Mouse (Mus musculus) thymus, postnatal 0 days (tissue): ENCODE data around the gene Clmp. TPM values are rescaled to one million over a fixed set of nuclear protein-coding genes. Genes with fewer than 3 reads are reported as not detected.
A peak's percentile ranks its signal among the peaks of the same experiment; 100 is the strongest.
"Not testable (repeated sequence)": the region's sequence is repeated elsewhere in the genome, so short reads cannot be mapped to it uniquely, and the experiment has no call there.

Experiments used
- DNase-seq: peaks from one replicate; pipeline ENCODE4 v3.0.0-alpha.2; 2015; ENCODE audit warnings: low spot score
- polyA plus RNA-seq: library from polyadenylated mRNA; unstranded; fragments of >200 nt; fragmentation: Nextera tagmentation; extraction: Ambion mirVana; gene quantifications from 2 replicates; pipeline ENCODE4 v1.2.1, GENCODE M21; 2015

The Clmp gene
- polyA plus RNA-seq, 1 experiment from 2014 or later = 0.74 TPM

DNA sequence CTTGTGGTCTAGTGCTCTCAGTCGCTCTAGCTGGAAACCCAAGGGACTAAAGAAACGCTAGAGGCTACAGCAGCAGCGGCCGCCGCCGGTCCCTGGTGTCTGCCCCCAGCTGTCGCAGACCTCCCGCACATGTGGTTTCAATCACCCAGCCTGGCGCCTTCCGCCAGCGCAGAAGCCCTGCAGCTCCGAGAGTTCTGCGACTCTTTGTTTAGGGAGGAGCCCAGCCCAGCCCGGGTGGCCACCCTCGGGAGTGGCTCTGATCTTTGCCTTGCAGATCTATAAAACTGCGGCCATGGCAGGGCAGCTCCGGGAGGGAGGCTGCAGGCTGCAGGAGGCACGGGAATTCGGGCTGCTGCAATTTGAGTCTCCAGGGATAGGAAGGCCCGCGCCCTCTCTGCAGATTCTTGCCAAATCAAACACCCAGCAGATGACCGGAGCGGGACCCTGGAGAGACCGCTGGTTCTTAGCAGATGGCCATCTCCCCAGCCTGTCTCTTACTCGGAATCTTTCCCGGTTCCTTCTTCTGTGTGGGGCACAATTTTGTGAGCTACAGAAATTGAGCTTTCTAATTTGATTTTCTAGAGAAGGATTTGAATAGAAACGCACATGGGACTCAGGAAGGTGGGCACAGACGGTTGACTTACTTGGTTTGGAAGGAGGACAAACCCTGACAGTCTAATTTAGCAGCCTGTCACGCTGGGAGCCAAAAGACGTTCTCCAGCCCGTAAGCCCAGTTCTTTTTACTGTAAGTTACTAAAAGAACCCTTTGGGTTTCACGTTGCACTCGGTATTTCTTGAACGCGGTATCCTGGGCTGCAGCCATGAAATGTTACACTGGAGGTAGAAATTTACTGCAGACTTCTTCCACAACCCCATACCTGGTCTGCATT, 45.2 kb downstream of the Clmp start:
- DNase-seq = no peak

DNA sequence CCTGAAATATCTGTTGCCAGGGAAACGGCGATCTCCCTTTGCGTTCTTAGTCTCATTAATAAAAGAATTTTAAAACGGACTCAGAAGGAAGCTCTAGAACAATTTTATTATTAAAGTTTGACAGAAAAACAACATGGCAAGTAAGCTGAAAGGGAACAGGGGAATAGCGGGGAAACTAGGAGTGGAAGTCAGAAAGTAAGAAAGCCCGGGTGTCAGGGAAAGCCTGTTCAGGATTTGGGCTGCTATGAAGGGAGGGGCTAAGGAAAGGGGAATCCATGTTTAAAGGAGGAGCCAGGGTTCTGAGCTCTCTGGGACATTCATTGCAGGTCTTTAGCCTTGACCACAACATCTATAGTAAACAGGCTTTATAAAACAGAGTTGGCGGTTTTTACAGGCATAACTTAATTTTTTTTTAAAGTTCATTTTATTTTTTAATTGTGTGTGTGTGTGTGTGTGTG, 45.9 kb downstream of the Clmp start:
- DNase-seq = no peak

DNA sequence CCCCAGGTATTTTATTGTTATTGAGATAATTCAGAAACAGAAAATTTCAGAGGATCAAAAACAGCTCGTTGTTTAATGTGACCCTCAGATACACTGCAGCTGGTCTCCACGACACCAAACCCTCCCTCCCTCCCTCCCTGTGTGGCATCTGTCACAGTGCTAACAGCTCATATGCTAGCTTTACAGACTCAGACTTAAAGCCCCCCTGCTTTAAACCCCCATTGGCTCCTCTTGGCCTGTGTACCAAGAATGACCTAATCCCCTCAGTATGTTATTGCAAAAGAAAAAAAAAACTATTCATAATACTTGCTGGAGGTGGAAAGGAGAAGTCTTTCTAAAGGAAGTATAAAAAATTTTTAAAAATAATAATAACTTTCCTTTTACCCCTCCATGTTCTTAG, 46.5 kb downstream of the Clmp start:
- DNase-seq = no peak

DNA sequence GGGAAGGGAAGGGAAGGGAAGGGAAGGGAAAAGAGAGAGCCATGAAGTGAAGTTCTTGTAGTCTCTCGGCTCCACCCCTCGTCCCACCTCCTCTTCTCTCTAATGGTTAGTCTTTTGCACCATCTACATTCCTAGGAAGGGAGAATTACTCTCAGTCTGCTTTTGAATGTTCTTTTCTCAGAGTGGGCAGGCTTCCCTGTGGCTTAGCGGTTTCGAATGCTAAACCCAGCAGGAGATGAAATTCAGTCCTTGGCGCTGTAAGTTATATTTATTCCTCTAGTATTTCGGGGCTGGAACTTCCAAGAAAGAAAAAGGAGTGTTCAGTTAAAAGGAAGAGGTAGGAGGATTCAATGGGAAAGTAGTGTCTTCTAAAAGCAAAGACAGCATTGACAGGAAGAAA, 51.4 kb downstream of the Clmp start:
- no peak for DNase-seq

DNA sequence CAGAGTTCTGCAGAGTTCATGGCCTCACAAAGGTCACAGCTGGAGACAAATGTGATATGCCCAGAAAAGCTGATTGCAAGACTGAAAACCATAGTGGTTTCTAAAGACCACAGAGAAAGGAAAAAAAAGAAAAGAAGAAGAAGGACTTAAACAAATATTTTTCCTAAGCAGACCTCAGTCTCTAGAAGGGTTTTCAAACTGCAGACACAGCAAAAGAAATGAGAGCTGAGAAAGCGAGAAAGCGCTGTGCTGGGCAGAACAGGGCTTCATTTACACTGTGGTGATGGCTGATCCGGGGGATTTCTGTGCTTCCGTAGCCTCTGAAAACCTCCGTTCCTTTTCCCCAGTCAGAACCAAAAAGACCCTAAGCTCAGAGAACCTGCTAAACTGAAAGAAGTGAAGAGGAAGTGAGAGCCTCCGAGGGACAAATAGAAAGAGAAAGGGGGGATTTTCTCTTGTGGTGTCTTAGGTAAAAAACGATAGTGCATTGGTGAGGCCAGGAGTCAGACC, 57.8 kb downstream of the Clmp start:
- DNase-seq = no peak

DNA sequence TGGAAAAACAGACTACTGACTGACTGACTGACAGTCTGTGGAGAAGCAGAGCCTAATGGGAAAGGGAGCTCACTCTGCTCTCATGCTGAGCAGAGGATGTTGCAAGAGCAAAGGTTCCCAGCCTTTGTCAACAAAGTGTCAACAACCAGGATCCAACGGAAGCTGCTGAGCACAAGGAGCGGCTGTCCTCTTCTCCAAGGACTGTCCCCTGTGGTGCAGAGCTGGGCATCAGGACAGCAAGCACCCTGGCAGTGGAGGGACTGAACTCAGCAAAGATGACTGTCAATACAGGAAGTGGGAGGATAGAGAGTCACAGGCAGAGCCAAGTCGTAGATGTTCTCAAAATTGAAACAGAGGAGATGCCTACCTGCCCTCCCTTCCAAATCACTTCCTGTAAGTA, 58.5 kb downstream of the Clmp start:
- no peak for DNase-seq

DNA sequence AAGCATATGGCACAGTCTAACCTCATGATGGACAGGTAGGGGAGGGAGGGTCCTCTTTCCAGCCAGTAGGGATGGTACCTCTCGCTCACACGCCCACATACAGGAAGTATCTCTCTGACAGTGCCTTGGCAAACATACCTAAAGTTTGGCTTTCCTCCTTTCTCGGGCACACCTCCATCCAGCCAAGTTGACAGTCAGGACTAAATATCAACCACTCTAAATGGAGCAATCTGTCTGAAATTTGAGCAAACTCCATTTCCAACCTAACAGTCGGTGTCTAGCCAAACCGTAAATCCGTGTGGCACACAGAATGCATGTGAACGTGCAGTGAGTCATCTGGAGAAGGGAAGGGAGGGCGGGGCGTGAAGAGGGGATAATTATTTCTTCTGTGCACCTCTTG, 61.0 kb downstream of the Clmp start:
- DNase-seq = no peak

DNA sequence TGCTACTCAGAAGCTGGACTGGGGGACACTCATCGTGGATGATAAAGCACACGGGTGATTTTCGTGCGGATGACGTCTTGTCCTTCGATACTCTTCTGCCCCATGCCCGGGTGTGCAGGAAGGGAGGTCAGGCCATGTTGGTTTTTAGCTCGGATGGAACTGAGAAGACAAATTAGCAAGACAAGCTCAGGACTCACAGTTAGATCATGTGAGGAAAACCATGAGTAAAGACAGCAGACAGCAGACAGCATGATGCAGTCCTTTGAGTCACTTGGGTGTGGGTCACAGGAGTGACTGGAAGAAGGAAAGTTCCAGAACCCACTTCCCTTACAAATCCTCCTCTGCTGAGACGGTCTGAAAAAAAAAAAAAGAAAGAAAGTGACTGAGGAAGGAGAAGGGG, 61.5 kb downstream of the Clmp start:
- DNase-seq = no peak

DNA sequence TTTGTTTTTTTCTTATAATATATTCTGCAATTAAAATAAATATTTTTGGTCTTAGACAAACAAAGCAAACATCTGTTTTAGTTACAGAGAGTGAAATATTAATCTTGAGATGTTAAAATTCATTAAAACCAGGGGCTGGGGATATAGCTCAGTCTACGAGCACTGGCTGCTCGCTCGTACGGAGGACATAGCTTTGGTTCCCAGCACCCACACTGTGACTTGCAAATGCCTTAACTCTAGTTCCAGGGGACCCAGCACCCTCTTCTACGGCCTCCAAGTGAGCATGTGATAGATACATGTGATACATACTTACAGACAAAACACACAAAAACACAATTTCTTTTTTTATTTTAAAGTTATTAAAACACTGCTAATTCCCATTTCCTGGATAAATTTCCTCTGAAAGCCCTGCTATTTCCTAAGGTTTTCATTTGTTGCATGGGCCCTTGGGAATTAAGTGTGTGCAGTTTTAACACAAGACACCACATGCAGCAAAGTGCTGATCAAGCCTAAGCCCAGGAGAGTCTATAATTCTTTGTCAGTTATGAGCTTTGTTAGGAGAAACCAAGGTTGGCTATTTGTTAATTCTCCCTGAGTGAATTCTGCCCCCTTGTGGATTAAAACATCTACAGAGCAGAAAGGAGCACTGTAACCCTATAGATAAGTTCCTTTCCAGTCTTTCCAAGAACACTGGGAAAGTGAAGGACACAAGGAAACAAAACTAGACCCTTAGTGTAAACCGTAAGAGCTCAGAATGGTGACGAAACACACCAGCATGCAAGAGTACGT, 64.3 kb downstream of the Clmp start:
- DNase-seq = peak; percentile 32

DNA sequence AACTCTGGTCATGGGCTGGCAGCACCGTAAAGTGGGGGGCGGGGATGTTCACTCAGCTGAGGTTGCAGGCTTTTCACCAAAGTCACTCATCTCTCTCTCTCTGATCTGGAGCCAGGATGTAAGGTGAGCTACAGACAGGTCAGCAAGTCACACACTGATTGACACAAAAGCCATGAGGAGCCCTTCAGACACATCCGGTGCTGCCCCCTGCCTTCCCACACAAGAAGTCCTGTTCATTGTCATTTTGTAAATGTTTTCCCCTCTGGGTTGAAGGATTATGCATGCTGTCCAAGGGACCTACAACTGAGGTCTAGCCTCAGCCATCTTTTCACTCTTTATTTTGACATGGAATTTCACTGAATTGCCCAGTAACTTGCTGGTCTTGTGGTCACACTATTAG, 66.0 kb downstream of the Clmp start:
- no peak for DNase-seq

DNA sequence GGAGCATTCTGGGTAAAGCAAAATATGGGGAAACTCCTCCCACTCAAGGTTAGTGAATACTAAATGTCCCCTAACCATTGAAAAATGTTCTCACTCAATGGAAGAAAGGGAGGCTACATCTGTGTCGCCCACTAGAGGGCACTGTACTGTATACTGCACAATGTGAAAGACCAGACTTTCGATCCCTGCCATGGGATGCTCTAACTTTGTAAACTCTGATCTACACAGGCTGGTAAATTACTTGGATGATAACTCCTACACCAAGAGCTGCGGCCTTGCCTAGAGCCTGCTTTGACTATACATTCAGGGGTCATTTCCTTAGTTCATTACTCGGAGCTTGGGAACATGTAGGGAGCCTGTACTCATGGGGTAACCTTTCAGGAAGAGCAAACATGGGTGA, 70.6 kb downstream of the Clmp start:
- peak; percentile 76 for DNase-seq

DNA sequence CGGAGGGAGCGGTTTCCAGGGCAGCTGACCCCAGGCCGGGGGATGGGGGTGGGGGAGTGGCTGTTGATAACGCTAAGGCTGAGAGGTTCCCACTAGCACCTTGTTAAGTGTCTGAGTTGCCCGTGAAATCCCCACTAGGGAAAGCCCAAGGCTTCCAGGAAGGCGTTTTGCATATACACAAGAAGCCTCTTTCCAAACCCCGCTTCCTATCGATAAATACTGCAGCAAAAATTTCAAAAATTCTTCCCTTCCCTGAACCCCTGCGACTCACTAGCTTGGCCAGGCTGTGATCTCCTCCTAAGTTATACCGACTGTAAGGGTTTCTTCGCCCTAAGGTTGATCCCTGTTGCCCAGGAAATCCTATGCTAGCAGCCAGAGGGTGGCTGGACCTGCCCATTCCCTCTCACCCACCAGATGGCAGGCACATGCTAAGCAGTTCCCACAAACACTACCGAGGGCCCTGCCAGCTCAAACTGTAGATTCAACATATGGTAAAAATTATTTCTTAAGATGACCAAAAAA, 71.4 kb downstream of the Clmp start:
- DNase-seq = peak; percentile 29

DNA sequence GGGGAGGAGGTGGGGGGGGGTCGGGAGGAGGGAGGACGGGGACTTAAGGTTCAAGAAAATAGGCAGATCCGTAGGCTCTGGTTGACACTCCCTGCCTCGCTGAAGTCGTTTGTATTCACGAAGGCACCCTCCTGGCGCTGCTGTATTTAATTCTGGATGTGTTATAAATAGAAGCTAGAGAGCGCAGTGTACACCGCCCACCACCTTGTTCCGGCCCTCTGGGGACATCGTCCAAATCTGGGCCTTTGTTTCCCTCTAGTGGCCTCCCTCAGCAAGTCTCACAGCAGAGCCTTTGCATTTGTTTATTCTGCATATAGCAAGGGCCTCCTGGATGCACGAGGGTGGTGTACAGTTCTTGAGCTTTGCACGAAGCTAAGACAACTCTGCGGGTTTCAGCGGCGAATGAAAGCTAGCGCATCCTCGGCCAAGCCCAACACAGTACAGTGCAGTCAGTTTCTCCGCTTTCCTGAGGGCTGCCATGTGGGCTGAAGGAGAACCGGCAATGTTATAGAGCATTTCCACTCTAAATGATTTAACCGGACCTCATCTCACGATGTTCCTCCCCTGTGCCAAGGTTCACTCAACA, 72.0 kb downstream of the Clmp start:
- peak; percentile 60 for DNase-seq

DNA sequence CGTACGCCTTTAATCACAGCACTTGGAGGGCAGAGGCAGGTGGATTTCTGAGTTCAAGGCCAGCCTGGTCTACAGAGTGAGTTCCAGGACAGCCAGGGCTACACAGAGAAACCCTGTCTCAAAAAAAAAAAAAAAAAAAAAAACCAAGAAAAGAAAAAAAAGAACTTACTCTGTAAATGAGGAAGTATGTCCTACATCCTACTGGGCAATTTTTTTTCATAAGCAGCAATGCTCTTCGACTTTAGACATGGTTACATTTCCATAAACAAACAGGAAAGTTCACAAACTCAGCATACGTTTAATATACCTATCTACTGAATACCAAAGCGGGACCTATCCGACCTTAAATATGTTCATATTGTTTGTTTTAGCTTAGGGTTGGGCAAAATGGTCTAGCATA, 76.6 kb downstream of the Clmp start:
- DNase-seq = no peak

DNA sequence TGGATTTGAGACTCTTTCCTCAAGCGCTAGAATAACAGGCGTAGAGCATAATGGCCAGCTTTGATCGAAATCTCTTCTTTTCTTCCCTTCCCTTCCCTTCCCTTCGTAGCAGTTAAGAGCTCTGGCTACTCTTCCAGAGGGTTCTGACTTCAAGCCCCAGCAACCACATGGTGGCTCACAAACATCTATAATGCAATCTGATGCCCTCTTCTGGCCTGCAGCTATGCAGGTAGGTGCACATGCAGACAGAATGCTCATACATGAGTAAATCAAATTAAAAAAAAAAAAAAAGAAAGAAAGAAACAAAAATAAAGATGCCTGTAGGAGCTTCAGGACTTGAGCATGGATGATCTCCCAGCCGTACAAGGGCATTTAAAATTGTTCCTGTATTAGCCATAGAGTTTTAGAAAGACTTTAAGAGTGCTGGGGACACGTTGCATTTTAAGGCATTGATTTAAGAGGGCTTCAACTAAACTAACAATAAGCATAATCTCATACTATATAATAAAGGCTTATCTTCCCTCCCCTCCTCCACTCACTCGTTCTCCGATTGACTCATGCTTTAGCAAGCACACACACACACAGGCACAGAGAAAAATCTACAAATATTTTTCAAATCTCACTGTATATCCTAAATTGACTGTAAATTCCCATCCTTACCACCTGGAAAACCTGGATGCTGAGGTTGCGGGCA, 79.3 kb downstream of the Clmp start:
- no peak for DNase-seq

DNA sequence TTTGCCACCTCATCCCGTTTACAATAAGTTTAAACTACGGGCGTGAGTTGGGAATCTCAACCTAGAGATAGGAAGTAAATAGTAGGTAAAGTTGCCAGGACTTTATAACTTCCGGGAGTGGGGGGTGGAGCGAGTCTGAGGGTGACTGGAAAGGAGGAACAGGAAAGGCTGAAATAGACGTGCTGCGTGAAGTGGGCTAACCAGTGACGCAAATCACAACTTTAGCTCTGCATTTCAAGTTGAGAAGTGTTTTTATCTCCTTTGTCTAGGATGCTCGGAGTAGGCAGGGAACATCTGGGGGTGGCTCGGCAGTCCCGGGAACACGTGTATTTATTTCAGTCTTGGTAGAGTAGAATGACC, 79.8 kb downstream of the Clmp start:
- DNase-seq = no peak

DNA sequence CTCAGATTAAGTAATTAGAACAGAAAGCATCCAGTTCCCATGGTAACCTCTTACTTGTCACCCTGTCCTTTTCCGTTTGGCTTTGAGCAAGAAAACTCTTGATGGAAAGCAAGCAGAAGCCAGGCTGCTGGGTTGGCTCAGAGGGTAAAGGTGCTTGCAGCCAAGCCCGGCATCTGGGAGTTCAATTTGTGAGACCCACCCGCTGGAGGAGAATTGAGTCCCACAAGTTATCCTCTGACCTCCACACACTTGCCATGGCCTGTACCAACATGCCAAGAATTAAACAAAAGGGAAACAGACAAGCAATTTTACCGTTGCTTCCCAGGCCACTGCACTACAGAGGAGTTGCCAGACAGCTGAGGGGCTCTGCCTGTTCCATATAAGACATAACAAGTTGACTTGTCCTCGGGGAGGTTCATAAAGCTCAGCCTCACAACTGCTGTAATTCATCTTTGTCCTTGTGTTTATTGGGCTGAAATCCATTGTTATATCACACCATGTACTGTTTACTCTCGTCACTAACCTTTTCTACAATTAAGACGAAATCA, 80.4 kb downstream of the Clmp start:
- no peak for DNase-seq

DNA sequence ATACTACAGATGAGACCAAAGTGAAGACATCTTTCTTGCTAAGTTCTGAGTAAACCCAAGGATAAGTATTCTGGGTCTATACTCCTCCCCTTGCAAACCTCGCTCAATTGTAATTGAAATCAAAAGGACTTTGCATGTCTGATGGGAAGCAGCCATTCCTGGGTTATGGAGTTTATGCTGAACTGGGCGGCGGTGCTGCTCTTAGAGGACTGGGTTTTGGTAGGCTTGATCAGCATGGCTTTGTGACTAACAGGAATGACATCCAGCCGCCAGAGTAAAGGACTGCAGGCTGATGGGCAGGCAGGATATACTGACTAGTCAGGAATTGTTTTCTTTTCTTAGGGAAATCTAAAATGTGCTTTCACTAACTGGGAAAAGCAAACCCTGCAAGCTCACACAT, 82.2 kb downstream of the Clmp start:
- no peak for DNase-seq

DNA sequence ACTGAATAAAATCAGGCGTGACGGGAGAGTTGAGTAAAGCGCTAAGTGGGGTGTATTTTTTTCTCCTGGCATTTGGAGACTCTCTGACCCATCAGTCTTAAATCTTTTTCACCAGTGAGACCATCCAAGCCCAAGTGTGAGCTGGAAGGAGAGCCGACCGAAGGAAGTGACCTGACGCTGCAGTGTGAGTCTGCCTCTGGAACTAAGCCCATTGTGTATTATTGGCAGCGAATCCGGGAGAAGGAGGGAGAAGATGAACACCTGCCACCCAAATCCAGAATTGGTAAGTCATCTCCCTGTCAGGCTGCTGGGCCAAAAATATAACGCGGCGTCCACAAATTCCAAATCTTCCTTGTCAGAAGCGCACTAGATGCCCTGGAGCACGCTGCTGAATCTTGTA, 86.5 kb downstream of the Clmp start:
- no peak for DNase-seq

DNA sequence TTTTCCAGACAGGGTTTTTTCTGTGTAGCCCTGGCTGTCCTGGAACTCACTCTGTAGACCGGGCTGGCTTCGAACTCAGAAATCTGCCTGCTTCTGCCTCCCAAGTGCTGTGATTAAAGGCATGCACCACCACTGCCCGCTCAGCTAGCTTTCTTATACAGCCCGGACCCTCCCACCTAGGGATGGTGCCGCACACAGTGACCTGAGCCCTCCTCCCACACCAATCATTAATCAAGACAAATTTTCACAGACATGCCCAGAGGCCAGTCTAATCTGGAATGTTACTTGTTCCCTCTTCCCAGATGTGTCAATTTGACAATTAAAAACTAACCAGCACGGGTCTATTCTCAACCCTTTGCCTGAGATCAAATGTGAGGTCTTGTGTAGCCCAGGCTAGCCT, 87.4 kb downstream of the Clmp start:
- not testable (repeated sequence) for DNase-seq

DNA sequence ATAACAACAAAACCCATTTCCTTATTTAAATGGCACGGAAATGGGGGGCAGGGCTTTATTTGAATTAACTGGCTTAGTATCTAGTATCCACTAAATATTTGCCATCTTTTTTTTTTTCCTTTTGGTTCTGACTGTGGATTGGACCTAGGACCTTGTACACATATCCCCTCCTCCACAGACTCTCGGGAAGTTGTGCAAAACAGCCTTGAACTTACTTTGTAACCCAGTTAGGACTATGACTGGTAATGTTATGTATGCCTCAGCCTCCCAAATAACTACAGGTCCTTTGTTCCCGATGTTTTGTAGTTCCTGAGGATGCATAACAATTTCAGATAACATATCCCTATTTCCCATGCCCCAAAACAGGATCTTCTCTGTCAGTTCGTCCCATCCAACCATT, 88.1 kb downstream of the Clmp start:
- DNase-seq = no peak
